Mouse (Mus musculus) limb, embryonic 15.5 days (tissue): ENCODE measurements at regions not wholly inside any gene's neighbourhood (a gene's known extent, or its start where the extent isn't known, plus 50 kb on each side); places are given as distances from the start of the nearest gene placed in this dataset.
A peak's percentile ranks its signal among the peaks of the same experiment; 100 is the strongest.

Source experiments
- ATAC-seq: fragments of 200-750 bp; cut with Nextera tagmentation; 2 replicates; pipeline ENCODE4 v1.8.0; 2017; ENCODE audit warnings: low read depth, moderate TSS enrichment; ENCODE audit not compliant: insufficient number of reproducible peaks, low FRiP score, low TSS enrichment
- H3K27ac ChIP-seq: fragments of 300-500 bp; sonication (generic); 2 replicates; pipeline ENCODE4 v1.5.1; 2015; ENCODE audit warnings: moderate library complexity, mild to moderate bottlenecking, inconsistent platforms
- H3K27me3 ChIP-seq: fragments of 300-500 bp; sonication (generic); 2 replicates; pipeline ENCODE4 v1.6.1; 2015; ENCODE audit warnings: inconsistent platforms
- H3K36me3 ChIP-seq: fragments of 300-500 bp; sonication (generic); 2 replicates; pipeline ENCODE4 v1.6.1; 2015; ENCODE audit warnings: inconsistent platforms
- H3K4me1 ChIP-seq: fragments of 300-500 bp; sonication (generic); 2 replicates; pipeline ENCODE4 v1.6.1; 2015; ENCODE audit warnings: inconsistent platforms
- H3K4me2 ChIP-seq: fragments of 300-500 bp; sonication (generic); 2 replicates; pipeline ENCODE4 v1.6.1; 2015; ENCODE audit warnings: mild to moderate bottlenecking, inconsistent platforms
- H3K4me3 ChIP-seq: fragments of 300-500 bp; sonication (generic); 2 replicates; pipeline ENCODE4 v1.5.1; 2015; ENCODE audit warnings: mild to moderate bottlenecking, inconsistent platforms
- H3K9ac ChIP-seq: fragments of 300-500 bp; sonication (generic); 2 replicates; pipeline ENCODE4 v1.6.1; 2015; ENCODE audit warnings: inconsistent platforms
- H3K9me3 ChIP-seq: fragments of 300-500 bp; sonication (generic); 2 replicates; pipeline ENCODE4 v1.6.1; 2016; ENCODE audit warnings: inconsistent platforms
- WGBS: fragments of 180-500 bp; shearing (Covaris S2); methylation state at CpG from one replicate; pipeline ENCODE4 v1.1.7; 2015; 5-methylcytosine and 5-hydroxymethylcytosine counted together

GRCm38 (mm10) chr11:89200458-89200857 is 101.7 kb downstream of the Nog start:
- no peak for ATAC-seq

GRCm38 (mm10) chr11:89192815-89193214 is 109.3 kb downstream of the Nog start:
- Histone ChIP-seq H3K27me3 (no peaks in the 10 kb centered on the region), H3K4me2 (no peak overlapping the region), H3K4me3 (no peak overlapping the region), H3K9ac (no peak overlapping the region), H3K36me3 (no peaks in the 10 kb centered on the region), H3K9me3 (no peaks in the 10 kb centered on the region), H3K27ac (no peak overlapping the region), H3K4me1 (no peaks in the 10 kb centered on the region)
- WGBS = 75% methylated on average over 3 of the region's 3 CpGs
- ATAC-seq = no peak

More at GRCm38 (mm10) chr11:89200458-89200857, 101.7 kb downstream of the Nog start:
- no peaks in the 10 kb centered on the region for H3K4me1 ChIP-seq
- no peaks in the 10 kb centered on the region for H3K27me3 ChIP-seq
- no peak overlapping the region for H3K9ac ChIP-seq
- no peak overlapping the region for H3K4me2 ChIP-seq
- H3K4me3 ChIP-seq = no peak overlapping the region
- WGBS = 69% methylated on average over 3 of the region's 3 CpGs
- no peak overlapping the region for H3K27ac ChIP-seq
- no peaks in the 10 kb centered on the region for H3K36me3 ChIP-seq
- H3K9me3 ChIP-seq = no peaks in the 10 kb centered on the region

- Histone ChIP-seq H3K27ac (peak overlapping the region; percentile 62), H3K4me2 (peak overlapping the region; percentile 45), H3K27me3 (no peaks in the 10 kb centered on the region), H3K9me3 (no peaks in the 10 kb centered on the region), H3K4me3 (peak overlapping the region; percentile 28), H3K4me1 (peaks cover 20% of the 10 kb centered on the region), H3K9ac (no peak overlapping the region), H3K36me3 (no peaks in the 10 kb centered on the region)
- peak; percentile 81; the same call in 1 of the 2 replicates for ATAC-seq
- WGBS = 2% methylated on average over 26 of the region's 26 CpGs
Measured at GRCm38 (mm10) chr11:89186911-89187621, 113.4 kb downstream of the Gm525 start.

GRCm38 (mm10) chr11:89185862-89186261 is 112.2 kb downstream of the Gm525 start:
- Histone ChIP-seq H3K4me3 (no peak overlapping the region), H3K4me2 (no peak overlapping the region), H3K4me1 (peaks cover 20% of the 10 kb centered on the region), H3K9me3 (no peaks in the 10 kb centered on the region), H3K27me3 (no peaks in the 10 kb centered on the region), H3K36me3 (no peaks in the 10 kb centered on the region), H3K9ac (no peak overlapping the region), H3K27ac (no peak overlapping the region)
- 51% methylated on average over 6 of the region's 6 CpGs for WGBS
- ATAC-seq = peak; percentile 59

- ATAC-seq = no peak
- no peaks in the 10 kb centered on the region for H3K27me3 ChIP-seq
- H3K9me3 ChIP-seq = no peaks in the 10 kb centered on the region
- H3K4me1 ChIP-seq = peaks cover 9% of the 10 kb centered on the region
- 85% methylated on average over 5 of the region's 5 CpGs for WGBS
- H3K4me2 ChIP-seq = no peak overlapping the region
- H3K4me3 ChIP-seq = no peak overlapping the region
- no peaks in the 10 kb centered on the region for H3K36me3 ChIP-seq
- H3K9ac ChIP-seq = no peak overlapping the region
- no peak overlapping the region for H3K27ac ChIP-seq
Measured at GRCm38 (mm10) chr11:89181471-89181870, 107.8 kb downstream of the Gm525 start.

- no peak overlapping the region for H3K27ac ChIP-seq
- H3K4me1 ChIP-seq = peaks cover 10% of the 10 kb centered on the region
- WGBS = 95% methylated on average over 7 of the region's 7 CpGs
- no peaks in the 10 kb centered on the region for H3K9me3 ChIP-seq
- H3K4me3 ChIP-seq = no peak overlapping the region
- H3K36me3 ChIP-seq = no peaks in the 10 kb centered on the region
- ATAC-seq = no peak
- H3K9ac ChIP-seq = no peak overlapping the region
- H3K4me2 ChIP-seq = no peak overlapping the region
- H3K27me3 ChIP-seq = no peaks in the 10 kb centered on the region
Measured at GRCm38 (mm10) chr11:89178436-89178835, 104.8 kb downstream of the Gm525 start.

GRCm38 (mm10) chr11:89175511-89175910 is 101.9 kb downstream of the Gm525 start:
- H3K4me2 ChIP-seq = no peak overlapping the region
- H3K4me1 ChIP-seq = peaks cover 10% of the 10 kb centered on the region
- H3K36me3 ChIP-seq = no peaks in the 10 kb centered on the region
- no peak overlapping the region for H3K27ac ChIP-seq
- H3K9me3 ChIP-seq = no peaks in the 10 kb centered on the region
- WGBS = 2% methylated on average over 9 of the region's 9 CpGs
- H3K9ac ChIP-seq = no peak overlapping the region
- no peaks in the 10 kb centered on the region for H3K27me3 ChIP-seq
- ATAC-seq = no peak
- no peak overlapping the region for H3K4me3 ChIP-seq

- no peaks in the 10 kb centered on the region for H3K36me3 ChIP-seq
- H3K27me3 ChIP-seq = no peaks in the 10 kb centered on the region
- 17% methylated on average over 6 of the region's 6 CpGs for WGBS
- no peak for ATAC-seq
- no peaks in the 10 kb centered on the region for H3K9me3 ChIP-seq
- H3K9ac ChIP-seq = no peak overlapping the region
- H3K4me1 ChIP-seq = peaks cover 10% of the 10 kb centered on the region
- no peak overlapping the region for H3K27ac ChIP-seq
- H3K4me2 ChIP-seq = no peak overlapping the region
- H3K4me3 ChIP-seq = no peak overlapping the region
Measured at GRCm38 (mm10) chr11:89174967-89175366, 101.3 kb downstream of the Gm525 start.

GRCm38 (mm10) chr11:89165278-89165677 is 91.6 kb downstream of the Gm525 start:
- H3K27me3 ChIP-seq = peaks cover 6% of the 10 kb centered on the region
- no peak for ATAC-seq
- no peaks in the 10 kb centered on the region for H3K9me3 ChIP-seq
- 11% methylated on average over 6 of the region's 6 CpGs for WGBS
- no peak overlapping the region for H3K4me2 ChIP-seq
- H3K4me1 ChIP-seq = no peaks in the 10 kb centered on the region
- no peak overlapping the region for H3K9ac ChIP-seq
- H3K36me3 ChIP-seq = no peaks in the 10 kb centered on the region
- no peak overlapping the region for H3K4me3 ChIP-seq
- no peak overlapping the region for H3K27ac ChIP-seq

GRCm38 (mm10) chr11:89153466-89154406 is 80.1 kb downstream of the Gm525 start:
- Histone ChIP-seq H3K4me2 (no peak overlapping the region), H3K9me3 (no peaks in the 10 kb centered on the region), H3K9ac (no peak overlapping the region), H3K4me3 (no peak overlapping the region), H3K4me1 (no peaks in the 10 kb centered on the region), H3K27me3 (no peaks in the 10 kb centered on the region), H3K27ac (no peak overlapping the region), H3K36me3 (no peaks in the 10 kb centered on the region)
- 84% methylated on average over 13 of the region's 13 CpGs for WGBS
- ATAC-seq = no peak

GRCm38 (mm10) chr11:89147990-89148389 is 74.3 kb downstream of the Gm525 start:
- Histone ChIP-seq H3K9ac (no peak overlapping the region), H3K9me3 (no peaks in the 10 kb centered on the region), H3K36me3 (no peaks in the 10 kb centered on the region), H3K27me3 (no peaks in the 10 kb centered on the region), H3K4me1 (peaks cover 15% of the 10 kb centered on the region), H3K27ac (no peak overlapping the region), H3K4me2 (no peak overlapping the region), H3K4me3 (no peak overlapping the region)
- WGBS = 89% methylated on average over 8 of the region's 8 CpGs
- ATAC-seq = no peak
